Mouse (Mus musculus): ENCODE results near the gene Rps25. TPM values are rescaled to one million over a fixed set of nuclear protein-coding genes. Genes with fewer than 3 reads are reported as not detected.
A peak's percentile ranks its signal among the peaks of the same experiment; 100 is the strongest.
"Not testable (repeated sequence)": the region's sequence is repeated elsewhere in the genome, so short reads cannot be mapped to it uniquely, and the experiment has no call there.

Rps25 gene
- 117 and 226 TPM in 2 replicates for polyA plus RNA-seq (2012; rRNA removed)

GRCm38 (mm10) chr9:44406906-44407751 is at the start of gene Rps25, which contains the start of gene Trappc4:
Gene Rps25 (plus strand): TSS chr9:44407139.
Gene Trappc4 (minus strand): TSS chr9:44407600.
- peak within 1 kb of the TSS; percentile 95 for H3K4me3 ChIP-seq (replicated peaks; ENCODE audit: extremely low read depth, low read depth, low read length)
- under 1% methylated on average over 51 of the region's 51 CpGs for WGBS
- H3K4me1 ChIP-seq (ENCODE audit: control insufficient read depth, insufficient read depth, low read length), result peaks cover 2% of the 10 kb centered on the region; the same call in 1 of the 2 replicates
- peak; percentile 93 for DNase-seq
- TF ChIP-seq CTCF (IDR thresholded peaks at IDR 0.05; ENCODE audit: insufficient read depth, low read length) (no peak), POLR2A (IDR thresholded peaks at IDR 0.05; ENCODE audit: borderline replicate concordance, extremely low read depth, low read depth, low read length) (peak; percentile 64; the same call in 1 of the 2 replicates)

- Histone ChIP-seq H3K4me1 (ENCODE audit: control insufficient read depth, insufficient read depth, low read length) (peaks cover 7% of the 10 kb centered on the region; the same call in 1 of the 2 replicates), H3K4me3 (replicated peaks; ENCODE audit: extremely low read depth, low read depth, low read length) (no peak overlapping the region)
- WGBS, result 71% methylated on average over 4 of the region's 4 CpGs
- TF ChIP-seq CTCF (IDR thresholded peaks at IDR 0.05; ENCODE audit: insufficient read depth, low read length) (no peak), POLR2A (IDR thresholded peaks at IDR 0.05; ENCODE audit: borderline replicate concordance, extremely low read depth, low read depth, low read length) (no peak)
- DNase-seq, result no peak
Observed at GRCm38 (mm10) chr9:44357207-44357606, 49.7 kb upstream of the Rps25 start.

GRCm38 (mm10) chr9:44361190-44361917 is 45.6 kb upstream of the Rps25 start, which contains the start of gene Vps11:
Gene Vps11 (minus strand): TSS chr9:44361670.
- DNase-seq, result peak; percentile 92
- WGBS, result under 1% methylated on average over 44 of the region's 44 CpGs
- TF ChIP-seq POLR2A (IDR thresholded peaks at IDR 0.05; ENCODE audit: borderline replicate concordance, extremely low read depth, low read depth, low read length), result peak; percentile 94
- no peak for TF ChIP-seq CTCF (IDR thresholded peaks at IDR 0.05; ENCODE audit: insufficient read depth, low read length)
- Histone ChIP-seq H3K4me1 (ENCODE audit: control insufficient read depth, insufficient read depth, low read length) (peaks cover 7% of the 10 kb centered on the region; the same call in 1 of the 2 replicates), H3K4me3 (replicated peaks; ENCODE audit: extremely low read depth, low read depth, low read length) (peak within 1 kb of the TSS; percentile 98)

GRCm38 (mm10) chr9:44361931-44362330 is 45.0 kb upstream of the Rps25 start:
- DNase-seq; H3K4me3 ChIP-seq (replicated peaks; ENCODE audit: extremely low read depth, low read depth, low read length); H3K4me1 ChIP-seq (ENCODE audit: control insufficient read depth, insufficient read depth, low read length): not testable (repeated sequence)
- 41% methylated on average over 4 of the region's 4 CpGs for WGBS

GRCm38 (mm10) chr9:44364480-44364879 is 42.5 kb upstream of the Rps25 start:
- Histone ChIP-seq H3K4me3 (replicated peaks; ENCODE audit: extremely low read depth, low read depth, low read length) (no peak overlapping the region), H3K4me1 (ENCODE audit: control insufficient read depth, insufficient read depth, low read length) (peaks cover 7% of the 10 kb centered on the region; the same call in 1 of the 2 replicates)
- WGBS, result 59% methylated on average over 3 of the region's 3 CpGs
- no peak for TF ChIP-seq POLR2A (IDR thresholded peaks at IDR 0.05; ENCODE audit: borderline replicate concordance, extremely low read depth, low read depth, low read length)
- peak; percentile 35; the same call in 1 of the 2 replicates for TF ChIP-seq CTCF (IDR thresholded peaks at IDR 0.05; ENCODE audit: insufficient read depth, low read length)
- DNase-seq, result no peak

DNA sequence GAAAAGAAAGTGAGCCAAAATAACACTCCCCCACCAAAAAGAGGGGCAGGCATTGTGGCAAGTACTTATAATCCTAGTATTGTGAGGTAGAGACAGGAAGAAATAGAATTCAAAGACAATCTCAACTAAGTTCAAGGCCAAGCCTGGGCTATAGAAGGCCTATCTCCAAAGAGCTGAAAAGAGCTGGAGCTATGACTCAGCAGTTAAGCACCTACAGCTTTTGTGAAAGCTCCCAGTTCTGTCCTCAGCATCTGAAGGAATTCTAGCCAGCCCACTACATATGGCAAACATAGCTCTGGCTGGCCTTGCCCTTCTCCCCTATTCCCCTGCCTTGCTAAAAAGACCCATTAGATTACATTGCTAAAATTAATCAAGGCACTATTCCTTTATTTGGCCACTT is 33.6 kb upstream of the Rps25 start:
- no peak for TF ChIP-seq CTCF (IDR thresholded peaks at IDR 0.05; ENCODE audit: insufficient read depth, low read length)
- no peak for TF ChIP-seq POLR2A (IDR thresholded peaks at IDR 0.05; ENCODE audit: borderline replicate concordance, extremely low read depth, low read depth, low read length)
- no peak for DNase-seq
- Histone ChIP-seq H3K4me3 (replicated peaks; ENCODE audit: extremely low read depth, low read depth, low read length) (no peak overlapping the region), H3K4me1 (ENCODE audit: control insufficient read depth, insufficient read depth, low read length) (no peaks in the 10 kb centered on the region)

GRCm38 (mm10) chr9:44376141-44376540 is 30.8 kb upstream of the Rps25 start:
- Histone ChIP-seq H3K4me3 (replicated peaks; ENCODE audit: extremely low read depth, low read depth, low read length) (no peak overlapping the region), H3K4me1 (ENCODE audit: control insufficient read depth, insufficient read depth, low read length) (peaks cover 9% of the 10 kb centered on the region)
- no peak for DNase-seq
- WGBS, result 75% methylated on average over 6 of the region's 6 CpGs
- TF ChIP-seq POLR2A (IDR thresholded peaks at IDR 0.05; ENCODE audit: borderline replicate concordance, extremely low read depth, low read depth, low read length) (no peak), CTCF (IDR thresholded peaks at IDR 0.05; ENCODE audit: insufficient read depth, low read length) (no peak)

GRCm38 (mm10) chr9:44377335-44377734 is 29.6 kb upstream of the Rps25 start:
- not testable (repeated sequence) for DNase-seq; H3K4me3 ChIP-seq (replicated peaks; ENCODE audit: extremely low read depth, low read depth, low read length); H3K4me1 ChIP-seq (ENCODE audit: control insufficient read depth, insufficient read depth, low read length)
- WGBS, result 64% methylated on average over 2 of the region's 2 CpGs

GRCm38 (mm10) chr9:44378153-44378730 is 28.7 kb upstream of the Rps25 start:
- WGBS, result 69% methylated on average over 5 of the region's 5 CpGs
- TF ChIP-seq POLR2A (IDR thresholded peaks at IDR 0.05; ENCODE audit: borderline replicate concordance, extremely low read depth, low read depth, low read length) (no peak), CTCF (IDR thresholded peaks at IDR 0.05; ENCODE audit: insufficient read depth, low read length) (no peak)
- DNase-seq, result no peak
- Histone ChIP-seq H3K4me3 (replicated peaks; ENCODE audit: extremely low read depth, low read depth, low read length) (no peak overlapping the region), H3K4me1 (ENCODE audit: control insufficient read depth, insufficient read depth, low read length) (peaks cover 9% of the 10 kb centered on the region)
